In genomic region chr16:13414972-13415371, GRCm38 (mm10) we compare ENCODE assay signal across 19 mouse cellular contexts.
DNase-seq lines count a peak whose midpoint lies in the region; ATAC-seq and TF ChIP-seq lines count a peak whose summit lies in the region.
"Had no signal": no experiment of that assay in that cellular context is flagged by ENCODE, and none has a peak within 500 bp of the region (broad histone marks: within the 10 kb centered on the region; RNA-seq: fewer than 3 reads in every experiment).

No protein-coding gene starts in this region.

- intact Hi-C loops in gastrocnemius, adult 2 months (cut with DNase I) = no loop called here

- ATAC-seq in megakaryocyte, adult 5-6 weeks (ENCODE audit: poor library complexity, severe bottlenecking) = no peak
- ATAC-seq: activated CD4-positive, CD25-positive, alpha-beta regulatory T cell, adult 4 months; forebrain, embryonic 13.5 days; forebrain, embryonic 15.5 days; Patski had no signal

- no peak overlapping the region for H3K4me3 ChIP-seq in gastrocnemius, adult 2 months
- H3K4me3 ChIP-seq in layer of hippocampus, adult 2 months = no peak overlapping the region
- H3K4me3 ChIP-seq: embryonic facial prominence, embryonic 10.5 days; embryonic facial prominence, embryonic 12.5 days; forebrain, embryonic 13.5 days; forebrain, embryonic 15.5 days had no signal

- DNase-seq in gastrocnemius, adult 2 months = no peak
- DNase-seq in gastrocnemius, postnatal 25 days = no peak
- DNase-seq in layer of hippocampus, adult 2 months (ENCODE audit: low spot score in 2 of 2) = no peak
- no peak for DNase-seq in layer of hippocampus, postnatal 10 days (ENCODE audit: low spot score in 2 of 2)
- peak; percentile 56 for DNase-seq in brain, adult 2 months (ENCODE audit: low read depth, low spot score)
- DNase-seq in adrenal gland, adult 18-20 months (ENCODE audit: low spot score in 2 of 2) = no peak
- DNase-seq: adrenal gland, postnatal 10 days; adrenal gland, postnatal 25 days; cerebellum, adult 11-12 months; cerebellum, adult 2 months; cerebellum, adult 9-10 months; cerebellum, postnatal 25 days had no signal

- TF ChIP-seq CTCF in gastrocnemius, adult 2 months (IDR thresholded peaks at IDR 0.05) = no peak
- TF ChIP-seq CTCF in layer of hippocampus, adult 2 months (conservative IDR thresholded peaks at IDR 0.05) = no peak

- H3K27ac ChIP-seq in gastrocnemius, adult 2 months = peak overlapping the region; percentile 82
- H3K27ac ChIP-seq in layer of hippocampus, adult 2 months = peak overlapping the region; percentile 57; the same call in 1 of the 2 replicates
- H3K27ac ChIP-seq: embryonic facial prominence, embryonic 10.5 days; embryonic facial prominence, embryonic 12.5 days; forebrain, embryonic 13.5 days; forebrain, embryonic 15.5 days had no signal
